Mouse (Mus musculus): ENCODE data around the gene 4930404N11Rik.

The 4930404N11Rik gene

GRCm38 (mm10) chr10:81379809-81380378 lies 14.3 kb upstream of the 4930404N11Rik start:
- DNase-seq (ENCODE audit: low spot score) = no peak

- DNase-seq (ENCODE audit: low spot score) = no peak
Measured at GRCm38 (mm10) chr10:81379183-81379553, 13.6 kb upstream of the 4930404N11Rik start.

DNA sequence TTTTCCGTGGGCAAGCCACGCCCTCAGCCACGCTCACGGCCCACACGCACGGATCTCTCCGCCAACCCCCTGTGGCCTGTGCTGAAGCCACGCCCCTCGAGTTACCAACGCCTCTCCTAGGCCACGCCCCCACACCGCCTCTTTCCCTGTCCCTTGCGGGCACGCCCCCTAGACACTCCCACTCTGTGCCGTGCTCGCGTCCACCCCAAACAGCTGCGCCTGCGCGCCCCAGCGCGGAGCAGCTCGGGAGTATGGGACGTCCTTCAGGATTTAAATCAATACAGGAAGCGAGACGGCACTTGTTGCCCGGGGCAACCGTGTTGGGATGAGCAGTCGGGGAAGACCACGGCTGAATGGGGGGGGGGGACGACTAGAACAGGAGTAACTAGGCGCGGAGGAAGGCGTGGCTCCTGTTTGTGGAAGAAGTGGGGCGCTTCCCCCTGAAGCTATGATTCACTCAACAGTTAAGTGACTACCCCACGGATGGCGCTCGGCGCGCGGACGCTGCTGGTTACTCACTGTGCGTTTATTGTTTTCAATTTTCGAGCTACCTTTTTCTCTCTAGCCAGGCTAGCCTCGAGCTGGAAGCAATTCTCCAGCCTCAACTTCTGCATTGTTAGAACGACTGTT lies 13.1 kb upstream of the 4930404N11Rik start:
- peak; percentile 100 for DNase-seq (ENCODE audit: low spot score)

DNA sequence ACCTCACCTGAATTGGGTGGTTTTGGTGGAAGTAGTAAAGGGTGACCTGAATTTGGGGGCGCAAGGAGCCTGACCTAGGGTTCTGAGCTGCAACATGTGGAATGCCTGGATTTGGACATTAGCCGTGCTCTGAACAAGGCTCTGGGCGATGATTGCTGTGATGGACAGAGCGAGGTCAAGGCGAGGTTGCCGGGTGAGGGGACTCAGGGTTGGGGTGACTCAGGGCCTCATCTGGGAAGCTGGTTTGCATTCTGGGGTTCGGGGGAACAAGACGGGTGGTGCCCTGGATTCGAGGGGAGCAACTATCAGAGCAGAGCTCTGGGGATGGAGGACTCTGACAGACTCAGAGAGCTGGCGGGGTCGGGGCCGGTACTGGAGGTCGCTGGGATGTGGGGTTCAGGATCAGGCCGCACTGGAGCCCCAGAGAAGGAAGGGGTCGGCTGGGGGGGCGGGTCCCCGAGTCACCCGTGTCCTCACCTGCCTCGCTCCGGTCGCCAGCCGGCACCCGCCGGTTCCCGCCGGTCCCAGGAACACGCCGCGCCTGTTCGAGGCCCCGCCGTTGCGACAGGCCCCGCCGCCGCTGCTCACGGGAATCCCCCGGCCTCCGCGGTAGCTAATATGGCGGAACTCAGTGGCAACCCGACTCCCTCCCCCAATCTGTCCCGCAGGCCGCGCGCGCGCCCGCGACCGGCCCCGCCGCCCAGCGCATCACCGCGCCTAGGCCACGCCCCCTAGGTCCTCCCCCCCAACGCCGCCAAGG lies 12.4 kb upstream of the 4930404N11Rik start, which contains the start of gene Fzr1:
TSS of gene Fzr1 (minus strand) at position 724 of the 760 bp plus-strand sequence.
- no peak for DNase-seq (ENCODE audit: low spot score)

- no peak for DNase-seq (ENCODE audit: low spot score)
Measured at GRCm38 (mm10) chr10:81377362-81377664, 11.7 kb upstream of the 4930404N11Rik start.

DNA sequence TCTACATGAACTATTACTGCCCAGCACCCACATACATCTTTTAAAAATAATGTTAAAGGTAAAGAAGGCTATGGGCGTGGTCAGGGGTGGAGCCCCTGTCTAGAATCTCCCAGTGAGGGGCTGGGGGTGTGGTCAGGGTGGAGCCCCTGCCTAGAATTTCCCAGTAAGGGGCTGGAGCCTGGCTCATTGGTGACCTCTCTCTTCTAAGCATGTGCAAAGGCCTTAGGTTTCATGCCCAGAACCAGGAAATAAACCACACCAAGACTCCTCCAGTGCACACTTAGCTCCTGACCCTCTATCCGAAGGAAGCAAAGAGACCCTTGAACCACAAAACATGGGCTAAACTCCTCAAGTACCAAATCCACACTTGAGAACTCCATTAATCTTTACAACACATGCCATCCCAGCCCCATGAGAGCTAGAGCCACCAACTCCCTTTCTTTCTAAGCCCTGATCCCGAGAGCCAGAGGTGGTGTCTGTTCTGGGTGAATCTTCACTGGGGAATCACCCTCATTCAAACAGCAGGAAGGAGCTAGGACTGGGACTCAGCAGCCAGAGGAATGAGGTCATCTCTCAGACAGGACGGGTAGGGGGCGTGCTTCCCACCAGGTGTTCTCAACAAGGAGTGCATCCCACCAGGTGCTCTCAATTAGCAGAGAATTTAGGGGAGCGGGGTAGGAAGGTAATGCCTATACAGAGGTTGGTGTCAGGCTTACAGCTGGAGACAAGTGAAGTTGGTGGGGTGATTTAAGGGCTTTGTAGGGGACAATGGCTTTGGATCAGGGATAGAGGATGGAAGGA lies 11.1 kb upstream of the 4930404N11Rik start:
- no peak for DNase-seq (ENCODE audit: low spot score)

GRCm38 (mm10) chr10:81375322-81375721 lies 9.7 kb upstream of the 4930404N11Rik start:
- DNase-seq (ENCODE audit: low spot score) = no peak

GRCm38 (mm10) chr10:81367207-81367495 lies 1.5 kb upstream of the 4930404N11Rik start:
- DNase-seq (ENCODE audit: low spot score) = no peak

- DNase-seq (ENCODE audit: low spot score) = no peak
Measured at GRCm38 (mm10) chr10:81366477-81367206, 1.0 kb upstream of the 4930404N11Rik start.

- DNase-seq (ENCODE audit: low spot score) = no peak
Measured at GRCm38 (mm10) chr10:81365073-81365472, 543 bp downstream of the 4930404N11Rik start.

GRCm38 (mm10) chr10:81364666-81365065 lies 950 bp downstream of the 4930404N11Rik start:
- DNase-seq (ENCODE audit: low spot score) = no peak

GRCm38 (mm10) chr10:81363436-81364346 lies 1.9 kb downstream of the 4930404N11Rik start:
- no peak for DNase-seq (ENCODE audit: low spot score)

- no peak for DNase-seq (ENCODE audit: low spot score)
Measured at GRCm38 (mm10) chr10:81362336-81362949, 3.2 kb downstream of the 4930404N11Rik start.

- no peak for DNase-seq (ENCODE audit: low spot score)
Measured at GRCm38 (mm10) chr10:81360721-81361120, 4.9 kb downstream of the 4930404N11Rik start.

DNA sequence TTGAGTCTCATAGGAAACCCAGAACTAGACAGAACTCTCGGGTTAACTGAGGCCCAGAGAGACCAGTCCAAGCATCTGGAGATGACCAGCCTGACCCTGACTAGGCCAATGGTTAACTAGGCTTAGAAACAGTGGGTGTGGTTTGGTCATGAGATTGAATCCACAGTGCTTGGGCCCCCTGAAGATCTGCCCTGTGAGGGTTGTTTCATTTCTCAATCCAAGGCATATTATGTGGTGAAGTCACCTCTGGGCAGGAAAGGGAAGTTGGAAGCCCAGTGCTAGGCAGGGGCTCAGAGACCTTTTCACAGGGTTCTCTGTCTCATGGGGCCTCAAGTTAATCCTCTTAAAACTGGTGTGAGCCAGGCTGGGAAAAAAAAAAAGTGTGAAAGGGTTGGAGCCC lies 6.8 kb downstream of the 4930404N11Rik start:
- DNase-seq (ENCODE audit: low spot score) = no peak

- DNase-seq (ENCODE audit: low spot score) = no peak
Measured at GRCm38 (mm10) chr10:81358209-81358608, 7.4 kb downstream of the 4930404N11Rik start.

GRCm38 (mm10) chr10:81356991-81357844 lies 8.4 kb downstream of the 4930404N11Rik start, which contains the start of gene Mfsd12:
Gene Mfsd12, plus strand, starts transcription at chr10:81357491.
- DNase-seq (ENCODE audit: low spot score) = peak; percentile 92

DNA sequence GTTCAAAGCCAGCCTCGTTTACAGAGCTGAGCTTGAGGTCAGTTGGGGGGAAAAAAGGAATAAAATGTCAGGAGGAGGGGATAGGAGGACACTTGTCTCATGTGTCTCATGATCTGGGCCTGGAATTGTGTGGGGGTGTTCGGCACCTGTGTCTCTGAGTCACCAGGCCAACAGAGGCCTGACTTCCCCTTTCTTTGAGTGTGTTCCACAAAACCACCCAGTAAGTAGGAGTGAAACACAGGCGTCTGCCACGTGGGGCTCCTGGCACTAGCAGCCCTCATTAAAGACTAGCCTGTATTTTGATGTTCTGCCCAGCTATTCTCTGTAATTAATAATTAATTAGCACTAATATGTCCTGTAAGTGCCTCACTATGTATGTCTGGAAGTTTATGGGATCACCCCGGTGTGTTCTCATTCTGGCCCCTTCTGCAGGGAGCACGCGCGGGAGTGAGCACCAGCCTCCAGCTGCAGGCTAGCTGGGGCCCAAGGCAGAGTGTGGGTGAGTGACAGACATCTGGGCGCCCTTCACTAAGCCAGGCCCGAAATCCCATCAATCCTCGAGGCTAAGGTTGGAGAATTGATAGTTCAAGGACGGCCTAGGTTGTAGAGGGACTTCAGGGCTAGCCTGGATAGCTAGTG lies 9.1 kb downstream of the 4930404N11Rik start:
- no peak for DNase-seq (ENCODE audit: low spot score)

DNA sequence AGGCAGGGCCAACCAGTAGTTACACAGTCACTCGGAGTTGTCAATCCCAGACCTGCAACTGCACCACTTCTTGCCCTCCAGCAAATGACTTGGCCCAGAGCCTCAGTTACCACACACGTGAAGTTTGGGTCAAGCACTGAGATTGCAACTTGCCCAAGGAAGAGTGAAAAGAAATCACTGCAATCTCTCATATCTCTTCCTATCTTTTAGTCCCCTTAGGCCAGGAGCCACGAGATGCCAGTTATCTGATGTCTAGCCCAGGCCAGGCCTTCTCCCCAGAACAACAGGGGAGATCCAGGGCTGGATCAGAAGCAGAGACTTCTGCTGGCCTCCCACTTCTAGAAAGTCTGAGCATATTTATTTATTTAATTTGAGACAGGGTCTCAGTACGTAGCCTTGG lies 10.1 kb downstream of the 4930404N11Rik start:
- DNase-seq (ENCODE audit: low spot score) = no peak
